Comparison of ENCODE assay signal across 11 mouse cellular contexts in genomic region chr5:36621058-36621449, GRCm38 (mm10). TPM values are rescaled to one million over a fixed set of nuclear protein-coding genes. Genes with fewer than 3 reads are reported as not detected.
DNase-seq lines count a peak whose midpoint lies in the region; TF ChIP-seq lines count a peak whose summit lies in the region.
"Had no signal": no experiment of that assay in that cellular context is flagged by ENCODE, and none has a peak within 500 bp of the region (broad histone marks: within the 10 kb centered on the region; RNA-seq: fewer than 3 reads in every experiment).

No protein-coding gene starts in this region.

- intact Hi-C loops in heart, postnatal 10 days (cut with DNase I) = no loop called here

- 90% methylated on average over 5 of the region's 5 CpGs for WGBS in hindbrain, embryonic 10.5 days

- H3K4me1 ChIP-seq in hindbrain, embryonic 10.5 days (replicated peaks) = 0 out of 2 replicates have a peak, but pooled peaks cover 2% of the 10 kb centered on the region

- no peak overlapping the region for H3K4me3 ChIP-seq in layer of hippocampus, adult 2 months
- H3K4me3 ChIP-seq in hindbrain, embryonic 10.5 days = no peak overlapping the region
- H3K4me3 ChIP-seq: midbrain, embryonic 13.5 days had no signal

- H3K9me3 ChIP-seq in hindbrain, embryonic 10.5 days = no peaks in the 10 kb centered on the region
- H3K9me3 ChIP-seq: midbrain, embryonic 13.5 days had no signal

- H3K36me3 ChIP-seq in hindbrain, embryonic 10.5 days = peaks cover 51% of the 10 kb centered on the region

- H3K27ac ChIP-seq in layer of hippocampus, adult 2 months = peak overlapping the region; percentile 52
- H3K27ac ChIP-seq in hindbrain, embryonic 10.5 days = no peak overlapping the region
- H3K27ac ChIP-seq: midbrain, embryonic 13.5 days had no signal

- DNase-seq in adrenal gland, postnatal 10 days = peak; percentile 21
- DNase-seq in adrenal gland, adult 8-10 months = no peak
- no peak for DNase-seq in layer of hippocampus, adult 2 months (ENCODE audit: low spot score in 2 of 2)
- no peak for DNase-seq in layer of hippocampus, adult 9-10 months (ENCODE audit: low spot score)
- DNase-seq in heart, postnatal 10 days = peak; percentile 29 to 32
- DNase-seq in skeletal muscle tissue, adult 2 months (ENCODE audit: low read depth, low spot score) = peak; percentile 79
- DNase-seq in hindbrain, embryonic 10.5 days (ENCODE audit: low spot score) = no peak
- no peak for DNase-seq in left cerebral cortex, adult 18-20 months (ENCODE audit: low spot score in 2 of 2)
- DNase-seq: cerebellum, adult 8-10 months; forebrain, postnatal 0 days had no signal

- no peaks in the 10 kb centered on the region for H3K27me3 ChIP-seq in hindbrain, embryonic 10.5 days (ENCODE audit: insufficient read depth, poor library complexity, severe bottlenecking)
- H3K27me3 ChIP-seq: midbrain, embryonic 13.5 days had no signal

- no peak for TF ChIP-seq CTCF in layer of hippocampus, adult 2 months (conservative IDR thresholded peaks at IDR 0.05)

RNA-seq across cellular contexts. Expression of gene Tbc1d14, which starts 28.0 kb away (rescaled TPM):
- 10 to 100 TPM; 32.3 to 32.4 TPM for total RNA-seq in adrenal gland, postnatal 10 days (2021)
- 10 to 100 TPM; 46.1 to 55.5 (median 53.4) TPM for total RNA-seq in adrenal gland, adult 8-10 months (2022)
- 100 to 1,000 TPM; 101 to 105 TPM for total RNA-seq in layer of hippocampus, adult 2 months (2021)
- 10 to 100 TPM; 19.4 to 22.8 TPM for total RNA-seq in heart, postnatal 10 days (2021)
- 37.1 and 44.4 TPM in 2 replicates for polyA plus RNA-seq in hindbrain, embryonic 10.5 days (2016; fragmentation: Nextera tagmentation; extraction: Ambion mirVana)
- 10 to 100 TPM; 71.6 to 73.0 TPM for total RNA-seq in left cerebral cortex, adult 18-20 months (2021)

Comparison
In these comparisons a context has a peak if more than half of its experiments do, and no peak if none do; other contexts are left out.
1. DNase-seq: peak in adrenal gland, postnatal 10 days (single experiment), heart, postnatal 10 days (2 of 2) and skeletal muscle tissue, adult 2 months (single experiment); none in adrenal gland, adult 8-10 months (single experiment), layer of hippocampus, adult 2 months (0 of 2), layer of hippocampus, adult 9-10 months (single experiment), hindbrain, embryonic 10.5 days (single experiment) and left cerebral cortex, adult 18-20 months (0 of 2).